Mouse (Mus musculus) bone marrow macrophage, adult 2 months (primary cell): ENCODE measurements around the gene Hist1h4j.

Experiments
- CTCF ChIP-seq: IDR thresholded peaks from 2 replicates; pipeline ENCODE4 v1.5.1; 2012; ENCODE audit warnings: low read depth, mild to moderate bottlenecking, low read length, moderate library complexity
- POLR2A ChIP-seq: IDR thresholded peaks from 2 replicates; pipeline ENCODE4 v1.6.1; 2012; ENCODE audit warnings: mild to moderate bottlenecking, low read depth, low read length, borderline replicate concordance

DNA sequence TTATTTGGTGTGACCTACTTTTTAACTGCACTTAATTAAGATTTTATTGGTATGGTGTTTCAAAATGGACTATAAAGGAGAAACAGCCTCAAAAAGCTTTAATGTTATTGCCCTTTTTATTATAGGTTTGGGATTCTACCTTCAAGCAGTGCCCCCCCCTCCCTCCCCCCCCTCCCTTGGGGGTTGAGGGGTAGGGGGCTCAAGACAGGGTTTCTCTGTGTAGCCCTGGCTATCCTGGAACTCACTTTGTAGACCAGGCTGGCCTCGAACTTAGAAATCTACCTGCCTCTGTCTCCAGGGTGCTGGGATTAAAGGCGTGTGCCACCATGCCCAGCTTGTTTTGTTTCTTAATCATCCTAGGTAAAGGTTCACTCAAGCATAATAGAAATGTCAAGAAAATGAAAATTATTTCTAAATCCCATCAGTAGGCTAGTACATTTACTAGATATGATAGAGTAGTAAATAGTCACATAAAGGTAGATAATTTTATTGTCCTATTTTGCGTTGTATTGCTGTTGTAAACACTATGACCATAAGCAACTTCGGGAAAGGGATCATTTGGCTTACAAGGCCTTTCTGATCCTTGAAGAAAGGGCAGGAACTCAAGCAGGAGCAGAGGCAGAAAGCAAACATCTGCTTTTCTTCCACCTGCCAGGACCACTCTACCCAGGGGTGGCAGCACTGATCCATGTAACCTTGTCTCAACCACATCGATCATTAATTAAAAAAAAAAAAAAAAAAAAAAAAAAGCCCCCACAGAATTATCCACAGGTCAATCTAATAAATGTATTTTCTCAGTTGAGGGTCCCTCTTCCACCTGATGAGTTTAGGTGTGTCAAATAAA lies 11.6 kb upstream of the Hist1h4j start:
- TF ChIP-seq CTCF, result no peak
- no peak for TF ChIP-seq POLR2A
